Mouse (Mus musculus) cerebellum, adult 9-11 months (tissue): Measurements from ENCODE around the gene Fam189a1.

Source experiments
- DNase-seq: peaks from one replicate; pipeline ENCODE4 v3.0.0; 2022

The Fam189a1 gene

GRCm38 (mm10) chr7:64716286-64716685, 440.1 kb downstream of the Fam189a1 start:
- no peak for DNase-seq

DNA sequence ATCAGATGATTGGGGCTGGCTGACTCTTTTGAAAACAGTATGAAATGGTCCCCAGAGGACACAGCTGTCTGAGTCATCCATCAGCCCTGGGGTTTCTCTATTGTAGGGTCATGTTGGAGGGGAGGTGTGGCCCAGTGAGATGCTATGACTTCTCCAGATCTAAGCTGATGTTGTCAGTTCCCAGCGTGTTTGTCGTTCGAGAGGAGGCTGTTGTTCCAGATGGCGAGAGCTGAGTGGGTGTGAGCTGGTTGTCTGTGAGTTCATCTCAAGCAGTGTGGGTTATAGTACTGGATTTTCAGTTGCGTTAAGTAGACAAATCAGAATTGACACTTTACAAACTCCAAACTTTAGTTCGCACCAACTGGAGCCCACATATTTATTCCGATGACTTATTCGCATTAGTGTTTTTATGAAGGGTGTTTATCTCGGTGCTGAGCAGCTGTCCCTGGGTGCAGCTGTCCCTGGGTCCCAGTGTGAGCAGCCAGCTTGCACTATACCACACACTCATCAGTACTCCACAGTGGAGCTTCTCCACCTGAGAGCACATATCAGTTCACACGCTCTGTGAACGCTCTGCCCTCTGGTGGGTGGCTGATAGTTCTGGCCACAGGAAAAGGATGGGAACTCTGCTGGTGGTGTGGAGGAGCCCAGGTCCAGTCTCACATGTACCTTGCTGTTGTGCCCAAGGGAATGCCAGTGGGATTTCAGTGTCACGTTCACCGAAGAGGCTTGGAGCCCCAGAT, 446.7 kb downstream of the Fam189a1 start:
- DNase-seq: peak; percentile 75

DNA sequence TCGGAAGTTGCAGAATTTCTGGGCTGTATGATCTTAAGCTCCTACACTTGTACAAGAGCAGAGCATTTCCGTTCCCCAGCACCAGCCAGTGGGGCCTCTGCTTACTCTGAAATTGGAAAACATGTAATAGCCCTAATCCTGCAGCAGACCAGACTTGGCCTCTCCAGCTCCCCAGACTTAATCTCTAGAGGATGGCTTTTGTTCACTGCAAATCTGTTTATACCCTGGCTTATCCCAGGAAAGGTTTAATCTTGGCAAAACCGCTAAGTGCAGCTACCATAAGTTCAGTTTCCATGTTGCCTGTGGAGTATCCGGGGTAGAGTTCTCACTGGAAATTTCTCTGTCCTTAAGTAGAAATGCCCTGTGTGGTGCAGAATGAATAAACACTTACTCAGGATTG, 448.2 kb downstream of the Fam189a1 start:
- no peak for DNase-seq
